Mouse (Mus musculus) naive thymus-derived CD4-positive, alpha-beta T cell, adult 2 months (primary cell): ENCODE measurements at regions not wholly inside any gene's neighbourhood (a gene's known extent, or its start where the extent isn't known, plus 50 kb on each side); places are given as distances from the start of the nearest gene placed in this dataset.

Experiments
- DNase-seq: peaks from one replicate; pipeline ENCODE4 v3.0.0-alpha.2; 2011; ENCODE audit warnings: low read depth

DNA sequence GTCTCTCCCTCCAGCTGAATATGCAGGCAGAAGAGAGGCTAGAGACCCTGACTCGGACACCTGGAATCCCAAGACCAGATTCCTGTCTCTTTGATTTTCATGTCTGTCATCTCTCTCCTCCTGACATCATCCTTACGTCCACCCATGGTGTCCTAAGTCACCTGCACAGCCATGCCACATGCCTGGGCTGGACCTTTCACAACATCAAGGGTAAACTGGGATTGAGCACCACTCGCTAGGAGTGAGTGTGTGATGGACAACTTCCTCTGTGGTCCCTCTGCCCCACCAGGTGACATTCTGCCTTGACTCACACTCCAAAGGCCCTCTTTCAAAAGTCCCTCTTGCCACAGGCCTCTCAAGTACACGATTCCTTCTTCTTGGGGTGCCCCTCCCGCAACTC, 244.1 kb downstream of the Bcl11b start:
- no peak for DNase-seq

DNA sequence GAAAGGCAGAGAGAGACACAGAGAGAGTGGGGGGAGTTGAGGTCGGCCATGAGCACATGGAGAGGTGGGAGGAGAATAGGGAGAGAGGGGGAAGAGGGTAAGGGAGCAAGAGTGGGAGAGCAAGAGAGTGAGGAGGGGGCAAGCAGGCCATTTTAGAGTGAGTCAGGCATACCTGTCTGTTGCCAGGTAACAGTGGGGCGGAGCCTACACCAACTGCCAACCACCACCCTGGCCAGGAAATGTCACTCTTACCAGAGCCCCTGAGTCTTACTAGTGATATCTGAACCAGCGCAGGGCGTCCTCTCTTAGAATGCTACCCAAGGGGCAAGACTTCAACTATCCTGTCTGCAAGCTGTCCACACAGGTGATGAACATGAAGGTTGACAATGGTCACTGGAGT, 243.5 kb downstream of the Bcl11b start:
- peak; percentile 42 for DNase-seq

DNA sequence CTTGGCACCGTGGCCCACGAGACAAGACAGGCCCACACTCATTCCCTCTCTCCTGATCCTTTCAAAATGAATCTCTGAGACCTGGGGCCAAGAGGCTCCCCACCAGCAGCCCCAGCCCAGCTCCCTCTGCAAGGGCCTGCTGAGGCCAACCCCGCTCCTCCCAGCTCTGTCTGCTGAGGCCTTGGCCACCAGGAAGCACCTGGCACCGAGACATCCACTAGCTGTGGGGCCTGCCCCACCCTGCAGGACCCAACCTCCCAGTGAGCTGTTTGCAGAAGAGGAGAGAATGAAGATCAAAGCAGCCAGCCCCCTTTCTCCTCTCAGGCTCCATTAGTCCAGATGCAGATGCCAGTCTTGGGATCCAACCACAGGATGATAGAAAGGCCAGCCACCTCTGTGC, 241.3 kb downstream of the Bcl11b start:
- no peak for DNase-seq

DNA sequence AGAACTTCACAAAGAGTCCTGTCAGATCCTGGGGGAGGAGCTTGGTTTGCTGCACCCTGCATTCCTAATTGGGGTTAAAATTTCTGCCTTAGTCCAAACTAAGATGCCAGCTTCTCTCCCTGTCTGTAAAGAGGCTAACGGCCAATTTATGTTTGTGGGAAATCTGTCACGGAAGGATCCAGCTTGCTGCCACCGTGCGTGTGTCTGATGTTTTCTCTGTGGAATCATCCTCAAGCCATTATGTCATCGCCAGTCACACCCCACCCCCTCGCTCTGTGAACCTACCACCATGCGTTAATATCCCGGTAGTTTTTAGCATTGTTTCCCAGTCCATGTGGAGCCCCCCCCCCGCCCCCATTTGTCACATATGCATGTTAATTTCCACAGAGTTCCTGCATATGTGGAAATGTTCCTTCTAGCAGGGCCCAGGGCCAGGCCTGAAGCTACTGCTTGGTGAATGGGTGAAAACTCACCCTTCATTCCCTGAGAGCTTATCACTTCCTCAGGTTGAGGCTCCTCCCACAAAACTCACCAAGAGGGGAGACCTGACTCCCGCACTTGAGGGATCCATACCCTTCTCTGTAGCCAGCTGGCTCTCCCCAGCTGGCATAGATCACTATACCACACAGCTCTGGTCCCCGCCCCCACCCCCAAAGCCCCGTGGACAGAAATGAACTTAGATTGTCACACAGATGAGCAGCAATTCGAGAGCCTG, 233.4 kb downstream of the Bcl11b start:
- no peak for DNase-seq

DNA sequence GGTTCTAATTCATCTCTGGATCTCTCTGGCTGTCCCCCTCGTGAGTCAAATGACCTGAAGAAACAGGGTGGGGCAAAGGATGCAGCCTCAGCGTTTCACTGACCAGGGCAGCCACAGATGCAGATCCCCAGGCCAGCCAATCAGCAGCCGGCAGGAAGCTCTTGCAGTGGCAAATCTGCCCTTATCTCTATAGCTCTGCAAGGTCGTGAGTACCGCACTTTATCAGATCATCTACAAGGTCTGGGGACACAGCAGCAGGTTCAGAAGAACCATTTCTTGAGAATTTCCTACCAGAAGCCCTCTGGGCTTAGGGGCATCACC, 232.9 kb downstream of the Bcl11b start:
- peak; percentile 44 for DNase-seq

DNA sequence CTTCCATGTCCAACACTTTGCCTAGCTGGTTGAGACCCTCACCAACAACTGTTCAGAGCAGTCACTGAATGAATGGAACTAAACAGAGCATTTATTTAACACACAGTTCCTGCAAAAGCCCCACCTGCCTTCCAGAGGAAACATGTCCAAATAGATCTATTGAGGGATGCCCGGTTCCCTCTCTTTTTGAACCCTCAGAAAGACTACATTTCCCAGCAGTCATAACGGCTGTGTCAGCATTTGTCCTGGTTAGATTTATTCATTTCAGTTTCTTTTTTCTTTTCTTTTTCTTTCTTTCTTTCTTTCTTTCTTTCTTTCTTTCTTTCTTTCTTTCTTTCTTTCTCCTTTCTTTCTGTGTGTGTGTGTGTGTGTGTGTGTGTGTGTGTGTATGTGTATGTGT, 232.1 kb downstream of the Bcl11b start:
- no peak for DNase-seq

DNA sequence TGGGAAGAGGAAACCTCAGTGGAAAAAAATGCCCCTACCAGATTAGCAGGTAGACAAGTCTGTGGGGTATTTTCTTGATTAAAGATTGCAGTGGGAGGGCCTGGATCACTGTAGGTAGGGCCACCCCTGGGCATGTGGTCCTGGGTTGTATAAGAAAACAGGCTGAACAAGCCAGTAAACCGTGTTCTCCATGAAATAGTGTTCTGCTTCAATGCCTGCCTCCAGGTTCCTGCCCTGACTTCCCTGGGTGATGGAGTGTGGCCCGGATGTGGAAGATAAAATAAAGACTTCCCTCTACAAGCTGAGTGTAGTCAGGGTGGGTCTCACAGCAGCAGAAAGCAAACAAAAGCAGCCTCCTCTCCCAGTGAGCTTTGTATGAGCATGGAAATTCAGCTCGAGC, 231.6 kb downstream of the Bcl11b start:
- no peak for DNase-seq

DNA sequence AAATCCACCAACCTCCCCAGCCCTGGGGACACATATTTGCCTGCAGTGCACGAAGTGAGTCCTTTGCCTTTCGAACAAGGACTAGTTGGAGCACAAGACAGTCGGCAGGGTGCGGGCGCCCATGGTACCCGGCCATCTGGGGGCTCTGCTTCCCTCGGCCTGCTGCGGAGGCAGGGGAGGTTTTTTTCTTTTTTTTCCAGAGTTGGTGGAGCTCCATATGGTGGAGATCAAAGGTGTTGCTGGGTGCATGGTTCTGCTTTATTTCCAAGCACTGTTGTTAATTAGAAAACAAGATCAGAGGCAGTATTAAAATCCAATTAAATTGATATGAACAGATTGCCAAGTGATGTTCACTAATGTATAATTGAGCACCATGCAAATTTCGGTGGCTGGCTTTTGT, 225.4 kb downstream of the Bcl11b start:
- no peak for DNase-seq

DNA sequence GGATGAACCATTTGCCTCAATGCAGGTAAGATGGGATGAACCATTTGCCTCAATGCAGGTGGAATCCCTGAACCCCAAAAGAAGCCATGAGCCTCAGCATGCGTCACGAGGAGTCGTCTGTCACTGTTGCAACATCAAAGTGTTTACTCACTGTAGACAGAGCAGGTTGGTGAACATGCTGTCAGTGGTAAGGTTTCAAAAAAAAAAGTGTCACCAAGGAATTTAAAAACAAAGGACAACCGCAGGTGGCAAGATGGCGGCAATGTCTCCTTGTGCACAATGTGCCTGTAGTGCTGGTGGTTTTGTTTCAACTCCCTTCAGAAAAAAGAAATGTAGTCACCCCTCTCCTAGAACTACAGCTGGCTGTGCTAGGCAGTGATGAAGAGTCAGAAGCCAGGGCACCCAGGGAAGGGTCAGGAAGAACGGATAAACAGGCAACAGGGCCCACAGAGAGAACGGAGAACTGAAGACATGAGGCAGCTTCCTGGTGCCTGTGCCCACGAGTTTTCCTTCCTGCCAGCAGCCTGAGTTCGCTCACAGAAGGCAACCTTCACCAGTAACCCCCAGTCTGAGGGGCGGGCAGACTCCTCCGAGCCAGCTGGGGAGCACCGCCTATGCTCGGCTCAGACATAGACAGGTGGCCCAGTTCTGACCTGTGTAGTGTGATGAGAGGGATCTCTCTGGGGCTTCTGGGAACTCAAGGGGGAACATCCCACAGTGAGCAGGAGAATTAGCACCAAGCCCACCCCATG, 223.9 kb downstream of the Bcl11b start:
- peak; percentile 71 for DNase-seq

DNA sequence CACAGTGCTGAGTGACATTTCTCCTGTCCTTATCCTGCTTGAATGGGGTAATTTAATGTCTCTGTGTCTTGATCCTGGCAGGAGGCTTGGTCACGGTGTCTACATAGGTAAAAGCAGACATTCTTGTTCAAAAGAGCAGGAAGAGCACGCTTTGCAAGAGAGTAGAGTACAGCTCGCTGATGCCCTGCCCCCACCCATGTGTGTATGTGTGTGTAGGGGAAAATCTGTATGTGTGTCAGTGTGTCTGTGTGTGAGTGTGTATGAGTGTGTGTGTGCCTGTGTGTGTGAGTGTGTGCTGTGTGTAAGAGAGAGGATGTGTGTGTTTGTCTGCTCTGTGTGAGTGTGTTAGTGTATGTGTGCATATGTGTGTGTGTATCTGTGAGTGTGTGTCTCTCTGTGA, 221.3 kb downstream of the Bcl11b start:
- DNase-seq, result peak; percentile 55

DNA sequence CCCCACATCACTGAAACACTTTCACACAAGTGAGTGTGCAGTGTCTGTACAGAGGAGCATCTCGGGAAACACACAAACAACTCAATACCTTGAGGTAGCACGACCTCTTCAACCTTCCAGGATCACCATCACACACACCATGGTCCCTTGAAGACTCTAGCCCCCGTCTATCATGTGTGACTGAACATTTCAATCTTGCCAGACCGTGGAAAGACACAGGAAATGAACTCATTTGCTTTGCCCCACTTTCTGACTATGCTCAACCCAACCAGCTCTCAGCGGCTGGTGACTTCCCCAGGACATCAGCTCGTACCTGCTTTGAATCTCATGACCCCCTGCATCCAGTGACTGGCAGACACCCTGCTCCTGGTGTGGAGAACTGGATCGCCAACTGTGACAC, 219.6 kb downstream of the Bcl11b start:
- DNase-seq, result peak; percentile 61

DNA sequence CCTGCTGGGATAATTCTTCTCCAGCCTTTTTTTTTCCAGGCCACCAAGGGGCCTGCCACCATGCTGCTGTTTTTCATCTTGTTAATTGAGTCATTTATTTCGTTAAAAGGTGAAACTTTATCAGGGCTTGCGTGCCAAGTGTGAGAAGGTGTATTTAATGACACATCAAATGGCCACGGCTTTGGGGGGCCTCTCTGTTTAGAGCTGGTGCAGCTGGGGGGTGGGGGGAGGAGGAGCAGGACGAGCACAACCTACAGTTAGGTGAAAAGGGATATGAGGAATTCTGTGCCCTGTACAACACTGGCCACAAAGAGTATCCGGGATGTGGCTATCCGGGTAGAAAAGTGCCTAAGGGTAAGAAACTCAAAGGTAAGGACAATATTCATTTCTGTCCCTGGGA, 213.6 kb downstream of the Bcl11b start:
- DNase-seq, result no peak

DNA sequence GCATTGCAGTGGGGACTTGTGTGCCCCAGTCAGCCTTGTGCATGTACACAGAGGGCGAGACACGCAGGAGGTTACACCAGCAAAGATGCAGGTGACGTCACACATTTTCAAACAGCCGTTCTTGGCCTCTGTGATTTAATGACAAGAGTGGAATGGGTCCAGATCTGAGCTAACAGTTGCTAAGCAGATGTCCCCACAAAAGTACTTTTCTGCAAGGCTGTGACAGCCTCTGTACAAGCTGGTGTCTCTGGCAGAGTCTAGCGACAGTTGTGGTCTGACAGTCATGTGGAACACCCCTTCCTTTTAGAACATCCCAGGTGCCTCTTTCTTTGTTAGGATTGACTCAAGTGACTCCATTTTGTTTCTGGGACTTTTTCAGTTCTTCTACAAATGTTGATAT, 203.1 kb downstream of the Bcl11b start:
- DNase-seq, result no peak

DNA sequence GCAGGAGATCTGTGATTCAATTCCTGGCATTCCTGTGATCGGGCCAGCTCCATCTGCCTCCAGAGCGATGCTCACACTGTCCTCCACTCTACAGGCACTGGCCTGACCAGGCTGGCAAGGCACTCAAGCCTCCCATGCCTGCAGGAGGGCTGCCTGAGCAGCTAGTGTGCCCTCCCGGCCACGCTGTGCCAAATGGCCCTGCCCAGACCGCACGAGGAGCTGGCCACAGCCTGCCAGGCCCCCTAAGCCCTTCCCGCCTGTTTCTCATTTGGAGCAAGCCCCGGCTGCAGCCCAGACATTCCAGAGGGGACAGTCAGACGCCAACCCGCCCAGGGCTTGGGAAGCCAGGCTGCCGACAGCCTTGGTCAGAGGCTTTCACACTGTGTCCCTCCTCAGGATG, 195.8 kb downstream of the Bcl11b start:
- DNase-seq, result no peak

DNA sequence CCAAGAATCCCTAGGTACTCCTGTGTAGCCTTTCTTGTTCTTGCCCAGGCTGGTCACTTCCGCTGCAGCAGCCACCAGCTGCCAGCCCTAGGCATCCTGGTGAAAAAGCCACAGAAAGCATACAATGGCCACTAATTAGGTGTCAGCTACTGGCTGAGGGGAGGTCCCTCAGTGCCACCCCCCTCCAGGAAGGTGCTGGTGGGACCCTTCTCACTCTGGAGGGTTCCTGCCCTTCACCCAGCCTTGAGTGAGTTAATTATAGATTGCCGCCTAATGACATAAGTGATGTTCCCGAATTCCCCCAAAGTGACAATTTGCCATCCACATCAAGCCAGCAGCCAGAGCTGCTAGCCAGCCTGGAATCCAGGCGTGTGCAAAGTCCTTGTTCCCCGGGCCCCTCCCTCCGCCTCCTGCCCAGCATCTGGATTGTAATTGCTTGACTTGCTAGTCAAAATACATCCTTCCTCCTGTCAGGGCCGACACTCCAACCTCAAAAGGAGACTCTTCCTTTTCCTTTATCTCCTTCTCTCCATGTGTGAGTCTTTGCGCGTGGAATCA, 195.2 kb downstream of the Bcl11b start:
- no peak for DNase-seq

DNA sequence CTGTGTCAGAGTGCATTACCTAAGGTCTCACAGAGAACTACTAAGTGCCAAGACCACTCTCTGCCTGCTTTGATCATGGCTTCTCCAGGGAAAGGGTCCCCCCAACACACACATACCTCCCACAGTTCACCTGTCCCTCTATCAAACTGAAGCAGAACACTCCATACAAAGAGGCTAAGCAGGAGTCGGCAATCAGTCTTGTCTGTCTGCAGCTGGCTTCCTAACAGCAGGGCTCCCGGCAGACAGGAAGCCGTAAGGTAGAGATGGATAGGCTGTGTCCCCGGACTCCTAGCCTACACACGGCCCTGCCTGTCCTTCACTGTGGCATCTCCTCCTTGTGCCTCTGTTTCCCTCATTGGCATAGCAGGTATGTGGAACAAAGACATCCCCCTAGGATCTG, 192.2 kb downstream of the Bcl11b start:
- DNase-seq, result peak; percentile 58

DNA sequence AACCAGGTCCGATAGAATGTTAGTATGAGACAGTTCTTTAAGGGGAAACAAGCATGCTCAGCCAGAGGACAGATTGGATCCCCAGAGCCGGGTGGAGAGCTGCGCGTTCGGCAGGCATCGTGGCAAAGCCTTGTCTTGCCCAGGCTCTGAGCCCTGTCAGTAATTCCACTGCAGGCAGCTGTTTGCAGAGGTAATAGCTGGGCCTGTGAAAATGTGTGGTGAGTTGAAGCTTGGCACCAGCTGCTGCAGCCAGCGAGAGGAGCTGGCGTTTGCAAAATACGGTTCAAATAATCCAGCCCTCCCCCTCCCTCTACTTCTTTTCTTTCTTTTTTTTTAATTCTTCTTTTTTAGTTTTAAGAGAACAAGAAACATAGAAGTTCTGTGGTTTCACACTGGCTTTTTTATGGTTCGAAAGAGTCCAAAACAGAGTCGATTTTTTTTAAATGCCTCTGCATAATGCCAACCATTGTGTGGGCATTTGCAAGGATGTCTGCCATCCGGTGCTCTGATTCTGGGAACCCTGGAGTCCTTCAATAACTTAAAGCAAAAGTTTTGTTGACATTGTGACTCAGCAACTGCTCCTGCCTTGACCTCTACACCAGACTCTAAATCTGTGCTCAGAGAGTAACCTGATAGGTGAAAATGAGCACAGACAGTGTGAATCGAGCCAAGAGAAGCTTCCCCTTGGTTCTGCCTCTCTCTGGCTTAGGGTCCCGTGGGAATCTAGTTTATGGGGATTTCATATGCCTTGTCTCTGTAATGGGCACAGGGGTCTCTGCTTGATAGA, 190.7 kb downstream of the Bcl11b start:
- peak; percentile 44 for DNase-seq

DNA sequence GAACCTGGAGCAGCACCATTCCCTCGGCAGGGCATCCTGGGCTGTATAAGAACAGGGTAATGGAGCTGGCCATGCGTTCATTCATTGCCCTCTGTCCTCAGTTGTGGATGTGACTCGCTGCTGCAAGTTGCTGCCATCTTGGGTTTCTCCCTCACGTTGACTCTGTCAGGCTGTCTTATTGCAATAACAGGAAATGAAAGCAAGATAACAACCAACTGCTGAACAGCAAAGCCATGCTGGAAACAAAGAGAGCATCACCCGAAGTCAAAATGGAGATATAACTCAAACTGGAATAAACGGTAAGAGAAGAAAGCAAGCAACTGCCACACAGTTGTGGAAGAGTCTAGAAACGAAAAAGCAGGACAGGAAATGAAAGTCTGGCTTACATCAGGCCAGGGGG, 188.5 kb downstream of the Bcl11b start:
- peak; percentile 65 for DNase-seq

DNA sequence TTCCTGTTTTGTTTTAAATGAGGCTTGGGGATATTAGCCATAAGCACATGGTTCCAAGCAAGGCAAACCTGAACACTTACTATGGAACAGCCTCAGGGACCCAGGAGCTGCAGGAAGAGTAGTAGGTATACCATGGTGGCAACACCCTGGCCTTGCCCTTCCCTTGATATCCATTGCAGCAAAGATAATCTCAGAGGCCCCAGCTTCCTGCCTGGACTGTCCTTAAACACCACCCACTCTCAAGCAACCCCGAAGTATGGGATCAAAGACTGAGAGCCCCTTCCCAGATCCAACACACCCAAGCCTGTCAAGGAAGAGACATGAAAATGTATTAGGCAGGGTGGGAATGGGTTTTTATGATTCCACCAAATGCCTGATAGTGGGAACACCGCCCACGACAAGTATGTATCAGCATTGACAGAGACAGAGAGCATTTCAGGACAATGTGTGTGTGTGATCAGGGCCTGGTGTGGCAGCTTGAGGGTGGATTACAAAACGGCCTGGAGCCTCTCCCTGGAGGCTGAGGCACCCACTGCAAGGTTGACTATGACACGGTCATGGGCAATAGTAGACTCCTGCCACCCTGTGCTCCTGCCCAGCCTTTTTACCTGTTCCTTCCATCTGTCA, 179.5 kb downstream of the Bcl11b start:
- no peak for DNase-seq

DNA sequence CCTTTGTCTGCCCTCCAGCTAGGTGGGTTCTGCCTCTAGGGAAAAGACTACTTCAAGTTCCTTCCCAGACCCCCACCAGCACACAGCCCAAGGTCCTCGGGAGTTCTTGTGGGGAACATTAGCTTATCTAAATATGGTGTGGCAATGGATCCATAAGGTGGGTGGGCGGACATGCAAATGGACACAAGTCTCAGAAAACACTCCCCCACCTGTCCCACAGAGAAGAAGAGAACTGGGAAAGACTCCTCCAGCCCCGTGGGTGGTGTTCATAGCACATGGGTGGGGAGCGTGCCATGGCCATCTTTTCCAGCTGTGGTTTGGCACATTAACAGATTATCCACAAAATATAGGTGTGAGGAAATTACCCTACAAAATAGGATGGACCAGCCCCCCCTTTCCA, 177.5 kb downstream of the Bcl11b start:
- DNase-seq, result no peak

DNA sequence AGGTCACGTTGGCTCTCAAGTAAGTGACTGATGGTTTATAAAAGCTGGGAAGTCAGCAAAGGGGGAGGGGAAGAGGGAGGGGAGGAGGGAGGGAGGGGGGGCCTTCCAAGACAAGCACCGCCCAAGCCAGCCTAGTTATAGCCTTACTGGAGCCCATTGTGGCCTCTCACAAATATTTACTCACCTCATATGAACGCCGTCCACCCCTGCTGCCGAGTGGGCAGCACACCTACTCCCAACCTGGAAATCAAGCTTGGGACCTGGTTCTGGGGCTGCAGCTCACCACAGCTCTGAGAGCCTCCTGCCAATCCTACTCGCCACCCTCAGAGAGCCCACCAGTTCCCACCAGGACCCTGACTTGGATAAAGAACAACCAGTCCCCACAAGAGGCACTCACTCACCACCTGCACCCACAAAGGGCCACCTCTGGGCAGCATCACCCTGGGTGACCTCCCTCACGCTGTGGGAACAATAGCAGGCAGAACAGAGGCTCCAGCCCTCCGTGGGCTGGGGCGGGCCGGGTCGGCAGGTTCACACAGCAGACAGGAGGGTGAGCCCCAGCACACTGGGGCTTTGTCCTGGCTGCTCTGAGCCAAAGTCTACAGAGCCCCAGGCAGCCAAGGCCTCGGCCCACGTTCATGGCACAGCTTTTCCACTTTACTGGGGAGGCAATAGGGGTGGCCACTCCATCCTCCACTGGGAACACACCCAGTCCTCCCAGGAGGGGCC, 171.8 kb downstream of the Bcl11b start:
- DNase-seq, result no peak

DNA sequence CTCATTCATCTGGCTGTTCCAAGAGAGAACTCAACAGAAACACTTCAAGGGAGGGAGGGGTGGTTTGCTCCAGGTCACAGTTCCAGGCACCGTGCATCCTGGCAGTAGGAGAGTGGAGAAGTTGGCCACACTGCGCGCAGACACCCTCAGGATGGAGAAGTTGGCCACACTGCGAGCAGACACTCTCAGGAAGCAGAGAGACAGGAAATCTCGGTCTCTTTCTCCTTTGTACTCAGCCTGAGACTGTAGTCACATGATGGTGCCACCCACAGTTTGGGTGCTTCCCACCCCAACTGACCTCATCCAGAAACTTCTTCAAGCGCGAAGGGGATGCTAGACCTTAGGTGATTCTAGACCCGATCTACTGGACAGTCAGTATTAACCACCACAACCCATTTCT, 170.4 kb downstream of the Bcl11b start:
- peak; percentile 66 for DNase-seq
